Mouse (Mus musculus) limb, embryonic 14.5 days (tissue): Measurements from ENCODE around the gene Thap8. TPM values are rescaled to one million over a fixed set of nuclear protein-coding genes. Genes with fewer than 3 reads are reported as not detected.

Experiments used
- ATAC-seq: fragments of 200-750 bp; cut with Nextera tagmentation; 2 replicates; pipeline ENCODE4 v1.8.0; 2017; ENCODE audit warnings: low read depth, moderate number of reproducible peaks, moderate TSS enrichment; ENCODE audit not compliant: low FRiP score
- DNase-seq: peaks from one replicate; pipeline ENCODE4 v3.0.0-alpha.2; 2015; ENCODE audit warnings: low spot score
- H3K27ac ChIP-seq: fragments of 300-500 bp; sonication (generic); replicated peaks from 2 replicates; pipeline ENCODE4 v1.5.1; 2014; ENCODE audit warnings: low read depth, mild to moderate bottlenecking, low read length, moderate library complexity, mixed read lengths
- H3K27me3 ChIP-seq: fragments of 300-500 bp; sonication (generic); 2 replicates; pipeline ENCODE4 v1.6.1; 2014; ENCODE audit warnings: low read length, mixed read lengths; ENCODE audit not compliant: control insufficient read depth, insufficient read depth
- H3K36me3 ChIP-seq: fragments of 300-500 bp; sonication (generic); 2 replicates; pipeline ENCODE4 v1.6.1; 2014; ENCODE audit warnings: mild to moderate bottlenecking, low read length, moderate library complexity, mixed read lengths; ENCODE audit not compliant: control insufficient read depth, insufficient read depth
- H3K4me1 ChIP-seq: fragments of 300-500 bp; sonication (generic); 2 replicates; pipeline ENCODE4 v1.6.1; 2014; ENCODE audit warnings: antibody characterized with exemption, low read length, mixed read lengths; ENCODE audit not compliant: control insufficient read depth, insufficient read depth
- H3K4me2 ChIP-seq: fragments of 300-500 bp; sonication (generic); replicated peaks from 2 replicates; pipeline ENCODE4 v1.6.1; 2014; ENCODE audit warnings: low read depth, mild to moderate bottlenecking, low read length, moderate library complexity; ENCODE audit not compliant: severe bottlenecking
- H3K4me3 ChIP-seq: fragments of 300-500 bp; sonication (generic); replicated peaks from 2 replicates; pipeline ENCODE4 v1.5.1; 2014; ENCODE audit warnings: low read length
- H3K9ac ChIP-seq: fragments of 300-500 bp; sonication (generic); 2 replicates; pipeline ENCODE4 v1.6.1; 2014; ENCODE audit warnings: mild to moderate bottlenecking, low read depth, low read length, moderate library complexity; ENCODE audit not compliant: severe bottlenecking
- H3K9me3 ChIP-seq: fragments of 300-500 bp; sonication (generic); 2 replicates; pipeline ENCODE4 v1.6.1; 2016; ENCODE audit warnings: low read length; ENCODE audit not compliant: control insufficient read depth
- POLR2A ChIP-seq: fragments of 200-500 bp; IDR thresholded peaks from 2 replicates; pipeline ENCODE4 v1.8.0; 2012; ENCODE audit warnings: inconsistent platforms, mild to moderate bottlenecking, moderate library complexity, borderline replicate concordance; ENCODE audit not compliant: insufficient read depth, insufficient read length; ENCODE audit errors: extremely low read depth
- WGBS: fragments of 180-500 bp; shearing (Covaris S2); extraction: QIAGEN DNeasy Blood & Tissue Kit; methylation state at CpG from one replicate; pipeline ENCODE4 v1.1.7; 2014; 5-methylcytosine and 5-hydroxymethylcytosine counted together
- polyA plus RNA-seq, 2 experiments: library from polyadenylated mRNA; depleted of rRNA in 1 of 2; stranded (reverse) in 1 of 2; unstranded in 1 of 2; fragments of >200 nt; fragmentation: Nextera tagmentation in 1 of 2; extraction: Ambion mirVana in 1 of 2; gene quantifications; 2 replicates each; pipeline versions ENCODE4 v1.2.1 to v1.2.3; 2012 to 2014

Gene Thap8
- polyA plus RNA-seq, 2 experiments, result 0.10 TPM; not detected in 1

- 86% methylated on average over 5 of the region's 5 CpGs for WGBS
- DNase-seq (no peak), ATAC-seq (no peak)
- Histone ChIP-seq H3K4me2 (no peak overlapping the region), H3K27ac (no peak overlapping the region), H3K36me3 (no peaks in the 10 kb centered on the region), H3K9me3 (no peaks in the 10 kb centered on the region), H3K27me3 (no peaks in the 10 kb centered on the region), H3K9ac (no peak overlapping the region), H3K4me1 (peaks cover 10% of the 10 kb centered on the region), H3K4me3 (no peak overlapping the region)
- TF ChIP-seq POLR2A, result no peak
Observed at GRCm38 (mm10) chr7:30324300-30324944, 44.5 kb downstream of the Thap8 start.

DNA sequence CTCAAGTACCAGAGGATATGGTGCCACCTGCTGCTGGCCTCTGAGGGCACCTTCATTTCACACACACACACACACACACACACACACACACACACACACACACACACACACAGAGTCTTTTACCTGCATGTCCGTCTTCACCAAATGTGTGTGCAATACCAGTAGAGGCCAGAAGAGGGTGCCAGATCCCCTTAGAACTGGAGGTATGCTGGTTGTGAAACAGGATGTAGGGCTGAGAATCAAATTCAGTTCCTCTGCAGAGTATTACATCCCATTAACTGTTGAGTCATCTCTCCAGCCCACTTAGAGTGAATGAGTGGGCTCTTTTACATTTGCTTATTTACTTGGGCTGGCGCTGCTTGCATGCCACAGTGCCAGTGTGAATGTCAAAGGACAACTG lies 45.5 kb downstream of the Thap8 start:
- TF ChIP-seq POLR2A, result no peak
- no peak overlapping the region for H3K4me2 ChIP-seq
- ATAC-seq, result no peak
- DNase-seq, result no peak
- H3K4me3 ChIP-seq, result no peak overlapping the region
- peaks cover 10% of the 10 kb centered on the region for H3K4me1 ChIP-seq
- no peaks in the 10 kb centered on the region for H3K27me3 ChIP-seq
- 46% methylated on average over 2 of the region's 2 CpGs for WGBS
- H3K9me3 ChIP-seq, result no peaks in the 10 kb centered on the region
- H3K27ac ChIP-seq, result no peak overlapping the region
- H3K9ac ChIP-seq, result no peak overlapping the region
- H3K36me3 ChIP-seq, result no peaks in the 10 kb centered on the region

GRCm38 (mm10) chr7:30326427-30326826 lies 46.5 kb downstream of the Thap8 start:
- H3K36me3 ChIP-seq, result no peaks in the 10 kb centered on the region
- DNase-seq, result no peak
- no peak for TF ChIP-seq POLR2A
- H3K4me1 ChIP-seq, result peaks cover 3% of the 10 kb centered on the region
- H3K4me3 ChIP-seq, result no peak overlapping the region
- H3K9ac ChIP-seq, result no peak overlapping the region
- no peaks in the 10 kb centered on the region for H3K9me3 ChIP-seq
- no peak overlapping the region for H3K27ac ChIP-seq
- no peak overlapping the region for H3K4me2 ChIP-seq
- H3K27me3 ChIP-seq, result no peaks in the 10 kb centered on the region
- ATAC-seq, result no peak

- Histone ChIP-seq H3K36me3 (no peaks in the 10 kb centered on the region), H3K9ac (no peak overlapping the region), H3K9me3 (no peaks in the 10 kb centered on the region), H3K4me1 (peaks cover 3% of the 10 kb centered on the region; the same call in 1 of the 2 replicates), H3K4me3 (no peak overlapping the region), H3K27ac (no peak overlapping the region), H3K27me3 (no peaks in the 10 kb centered on the region), H3K4me2 (no peak overlapping the region)
- no peak for DNase-seq
- WGBS, result 62% methylated on average over 15 of the region's 15 CpGs
- no peak for ATAC-seq
- no peak for TF ChIP-seq POLR2A
Observed at GRCm38 (mm10) chr7:30327140-30327539, 47.2 kb downstream of the Thap8 start.

GRCm38 (mm10) chr7:30328379-30328778 lies 48.5 kb downstream of the Thap8 start:
- Histone ChIP-seq H3K4me2 (no peak overlapping the region), H3K27ac (no peak overlapping the region), H3K36me3 (no peaks in the 10 kb centered on the region), H3K4me1 (no peaks in the 10 kb centered on the region), H3K4me3 (no peak overlapping the region), H3K9ac (no peak overlapping the region), H3K27me3 (no peaks in the 10 kb centered on the region), H3K9me3 (no peaks in the 10 kb centered on the region)
- WGBS, result 46% methylated on average over 10 of the region's 10 CpGs
- DNase-seq (no peak), ATAC-seq (no peak)
- TF ChIP-seq POLR2A, result no peak
